Mouse (Mus musculus) liver, embryonic 14.5 days (tissue): ENCODE data around the gene Upf1.

Experiments
- CTCF ChIP-seq: IDR thresholded peaks from 2 replicates; pipeline ENCODE4 v1.5.1; 2016; ENCODE audit warnings: antibody characterized with exemption, low read depth, control low read depth
- EP300 ChIP-seq: IDR thresholded peaks from 2 replicates; pipeline ENCODE4 v1.6.1; 2016; ENCODE audit warnings: antibody characterized with exemption, low read depth

GRCm38 (mm10) chr8:70347860-70348420 is 5.1 kb downstream of the Upf1 start:
- TF ChIP-seq CTCF (no peak), EP300 (no peak)
